Mouse (Mus musculus): Measurements from ENCODE around the gene Kpna2.

- TF ChIP-seq GATA1 (IDR thresholded peaks at IDR 0.05; ENCODE audit: borderline replicate concordance, low read length) (no peak), FLI1 (IDR thresholded peaks at IDR 0.05; ENCODE audit: low read length) (no peak)
Measured at GRCm38 (mm10) chr11:106958407-106959071, 40.8 kb downstream of the Kpna2 start.

All from megakaryocyte, embryonic 14.5 days (primary cell).